Comparison of ENCODE assay signal across 21 mouse cellular contexts in genomic region chr17:86705236-86705635, GRCm38 (mm10). TPM values are rescaled to one million over a fixed set of nuclear protein-coding genes. Genes with fewer than 3 reads are reported as not detected.
DNase-seq lines count a peak whose midpoint lies in the region; TF ChIP-seq lines count a peak whose summit lies in the region.
"Had no signal": no experiment of that assay in that cellular context is flagged by ENCODE, and none has a peak within 500 bp of the region (broad histone marks: within the 10 kb centered on the region; RNA-seq: fewer than 3 reads in every experiment).

No protein-coding gene starts in this region.

- H3K9me3 ChIP-seq in heart, embryonic 10.5 days: no peaks in the 10 kb centered on the region
- H3K9me3 ChIP-seq: embryonic facial prominence, embryonic 13.5 days; forebrain, embryonic 10.5 days; forebrain, embryonic 15.5 days; intestine, embryonic 15.5 days; limb, embryonic 13.5 days; lung, embryonic 15.5 days had no signal

- DNase-seq in heart, adult 11 months: peak; percentile 96
- no peak for DNase-seq in heart, embryonic 10.5 days (ENCODE audit: low spot score)
- DNase-seq in kidney, adult 2 months: peak; percentile 50
- no peak for DNase-seq in kidney, adult 11 months
- peak; percentile 20 for DNase-seq in heart, postnatal 4 days
- no peak for DNase-seq in adipocyte (ENCODE audit: low spot score)
- DNase-seq in urinary bladder, postnatal 36 days (ENCODE audit: low spot score in 2 of 2): no peak
- DNase-seq: adrenal gland, postnatal 14 days; cerebellum, adult 11-12 months; cerebellum, adult 9-11 months; midbrain, embryonic 14.5 days; right cerebral cortex, postnatal 14 days had no signal

- H3K27ac ChIP-seq in heart, embryonic 10.5 days: no peak overlapping the region
- no peak overlapping the region for H3K27ac ChIP-seq in kidney, adult 2 months (ENCODE audit: insufficient read depth, low read depth, low read length)
- H3K27ac ChIP-seq in brown adipose tissue, adult 24 weeks (replicated peaks; ENCODE audit: low read depth, low read length): 0 out of 2 replicates have a peak overlapping the region, but pooled peaks have one; percentile 45
- H3K27ac ChIP-seq: embryonic facial prominence, embryonic 13.5 days; forebrain, embryonic 10.5 days; forebrain, embryonic 15.5 days; hindbrain, postnatal 0 days; intestine, embryonic 15.5 days; limb, embryonic 13.5 days; lung, embryonic 15.5 days had no signal

- TF ChIP-seq CTCF in kidney, adult 2 months (conservative IDR thresholded peaks at IDR 0.05; ENCODE audit: insufficient read depth, insufficient read length, low read depth, low read length): no peak

- no peak for TF ChIP-seq POLR2A in kidney, adult 2 months (IDR thresholded peaks at IDR 0.05; ENCODE audit: low read depth, low read length)

- H3K36me3 ChIP-seq in heart, embryonic 10.5 days: no peaks in the 10 kb centered on the region
- no peaks in the 10 kb centered on the region for H3K36me3 ChIP-seq in kidney, adult 2 months (ENCODE audit: control insufficient read depth, insufficient read depth, low read length)
- H3K36me3 ChIP-seq: embryonic facial prominence, embryonic 13.5 days; forebrain, embryonic 10.5 days; forebrain, embryonic 15.5 days; G1E; intestine, embryonic 15.5 days; limb, embryonic 13.5 days; lung, embryonic 15.5 days had no signal

- H3K27me3 ChIP-seq in heart, embryonic 10.5 days (ENCODE audit: insufficient read depth, poor library complexity, severe bottlenecking): no peaks in the 10 kb centered on the region
- no peaks in the 10 kb centered on the region for H3K27me3 ChIP-seq in kidney, adult 2 months (replicated peaks; ENCODE audit: control insufficient read depth, insufficient read depth, low read length)
- H3K27me3 ChIP-seq: embryonic facial prominence, embryonic 13.5 days; forebrain, embryonic 15.5 days; intestine, embryonic 15.5 days; limb, embryonic 13.5 days; lung, embryonic 15.5 days had no signal

- 84% methylated on average over 3 of the region's 3 CpGs for WGBS in heart, embryonic 10.5 days
- 60% methylated on average over 3 of the region's 3 CpGs for WGBS in kidney, adult 2 months

- H3K4me3 ChIP-seq in heart, embryonic 10.5 days: no peak overlapping the region
- H3K4me3 ChIP-seq in kidney, adult 2 months (ENCODE audit: insufficient read depth, low read depth, low read length): no peak overlapping the region
- H3K4me3 ChIP-seq in brown adipose tissue, adult 24 weeks (ENCODE audit: insufficient read depth, low read depth, low read length): no peak overlapping the region
- H3K4me3 ChIP-seq: embryonic facial prominence, embryonic 13.5 days; forebrain, embryonic 10.5 days; forebrain, embryonic 15.5 days; intestine, embryonic 15.5 days; limb, embryonic 13.5 days; lung, embryonic 15.5 days had no signal

- peaks cover 3% of the 10 kb centered on the region; the same call in 1 of the 2 replicates for H3K4me1 ChIP-seq in heart, embryonic 10.5 days
- H3K4me1 ChIP-seq in kidney, adult 2 months (ENCODE audit: control insufficient read depth, insufficient read depth, low read length): no peaks in the 10 kb centered on the region
- H3K4me1 ChIP-seq in brown adipose tissue, adult 24 weeks (ENCODE audit: control insufficient read depth, insufficient read depth, insufficient read length, low read length): peaks cover 8% of the 10 kb centered on the region; the same call in 1 of the 2 replicates
- H3K4me1 ChIP-seq: forebrain, embryonic 10.5 days; forebrain, embryonic 15.5 days; intestine, embryonic 15.5 days; limb, embryonic 13.5 days; lung, embryonic 15.5 days had no signal

RNA-seq across cellular contexts. Expression of gene Epas1, which starts 48.3 kb away (rescaled TPM):
- polyA plus RNA-seq in heart, embryonic 10.5 days (2016; fragmentation: Nextera tagmentation; extraction: Ambion mirVana): 5.8 and 6.0 TPM in 2 replicates
- polyA plus RNA-seq in kidney, adult 2 months (2012; rRNA removed): 75.9 and 108 TPM in 2 replicates
- 196 and 238 TPM in 2 replicates for polyA plus RNA-seq in brown adipose tissue, adult 24 weeks (2012; ENCODE audit: insufficient read depth, insufficient read length, missing spikeins)
- 100 to 1,000 TPM; 112 to 123 TPM for total RNA-seq in heart, postnatal 4 days (2021)
- polyA plus RNA-seq: G1E had no signal

Comparison
In these comparisons a context has a peak if more than half of its experiments do, and no peak if none do; other contexts are left out.
1. DNase-seq: peak in heart, adult 11 months (single experiment), kidney, adult 2 months (single experiment) and heart, postnatal 4 days (single experiment); none in heart, embryonic 10.5 days (single experiment), kidney, adult 11 months (single experiment), adipocyte (single experiment) and urinary bladder, postnatal 36 days (0 of 2).
2. RNA of gene Epas1, which starts 48.3 kb away (polyA plus RNA-seq): 196 to 238 TPM in brown adipose tissue, adult 24 weeks and 75.9 to 108 TPM in kidney, adult 2 months; 5.8 to 6.0 TPM in heart, embryonic 10.5 days; every median in the first group is over 10 times any median in the second.